Mouse (Mus musculus): ENCODE data around the gene Ldlrad1. TPM values are rescaled to one million over a fixed set of nuclear protein-coding genes. Genes with fewer than 3 reads are reported as not detected.

Gene Ldlrad1
- polyA plus RNA-seq (2015; fragmentation: Nextera tagmentation; extraction: Ambion mirVana) = not detected in 2 replicates

- Histone ChIP-seq H3K4me1 (replicated peaks) (peaks cover 2% of the 10 kb centered on the region; the same call in 1 of the 2 replicates), H3K27me3 (replicated peaks) (no peaks in the 10 kb centered on the region), H3K4me3 (replicated peaks) (no peak within 1 kb of the TSS), H3K36me3 (peaks cover 5% of the 10 kb centered on the region; the same call in 1 of the 2 replicates), H3K9ac (no peak within 1 kb of the TSS), H3K4me2 (replicated peaks) (no peak within 1 kb of the TSS), H3K9me3 (no peaks in the 10 kb centered on the region), H3K27ac (no peak within 1 kb of the TSS)
- no peak for ATAC-seq
- WGBS = 82% methylated on average over 3 of the region's 3 CpGs
Observed at GRCm38 (mm10) chr4:107208880-107209279, at the start of gene Ldlrad1. Gene Ldlrad1, plus strand, starts transcription at chr4:107209180.

GRCm38 (mm10) chr4:107160181-107160580 is 48.8 kb upstream of the Ldlrad1 start:
- WGBS = 93% methylated on average over 8 of the region's 8 CpGs
- Histone ChIP-seq H3K9ac (no peak overlapping the region), H3K4me2 (replicated peaks) (no peak overlapping the region)

DNA sequence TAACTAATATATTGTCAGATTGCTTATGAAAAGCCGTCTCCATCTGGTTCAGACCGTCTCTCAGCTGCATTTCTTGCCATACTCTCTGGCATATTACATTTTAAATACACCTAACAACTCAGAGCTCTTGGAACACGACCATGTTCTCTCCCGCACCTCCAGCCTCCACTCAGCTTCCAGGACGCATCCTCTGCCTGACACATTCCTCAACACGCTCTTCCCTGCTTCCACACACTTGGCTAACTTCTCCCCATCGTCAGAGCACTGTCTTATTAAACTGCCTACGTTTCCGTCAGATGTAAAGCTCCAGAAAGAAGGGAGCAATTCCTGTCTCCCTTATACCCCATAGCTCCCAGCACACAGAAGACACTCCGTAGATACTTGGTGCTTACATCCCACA is 45.6 kb upstream of the Ldlrad1 start:
- Histone ChIP-seq H3K27me3 (replicated peaks) (no peaks in the 10 kb centered on the region), H3K4me3 (replicated peaks) (no peak overlapping the region), H3K9ac (no peak overlapping the region), H3K27ac (no peak overlapping the region), H3K4me2 (replicated peaks) (no peak overlapping the region), H3K9me3 (no peaks in the 10 kb centered on the region), H3K36me3 (peaks cover 3% of the 10 kb centered on the region; the same call in 1 of the 2 replicates), H3K4me1 (replicated peaks) (no peaks in the 10 kb centered on the region)
- 81% methylated on average over 10 of the region's 10 CpGs for WGBS
- ATAC-seq = no peak

More at GRCm38 (mm10) chr4:107160181-107160580, 48.8 kb upstream of the Ldlrad1 start:
- H3K27me3 ChIP-seq (replicated peaks) = no peaks in the 10 kb centered on the region
- H3K36me3 ChIP-seq = peaks cover 3% of the 10 kb centered on the region; the same call in 1 of the 2 replicates
- no peak overlapping the region for H3K27ac ChIP-seq
- no peak for ATAC-seq
- no peaks in the 10 kb centered on the region for H3K9me3 ChIP-seq
- no peak overlapping the region for H3K4me3 ChIP-seq (replicated peaks)
- H3K4me1 ChIP-seq (replicated peaks) = no peaks in the 10 kb centered on the region

GRCm38 (mm10) chr4:107163756-107164587 is 45.0 kb upstream of the Ldlrad1 start:
- Histone ChIP-seq H3K9ac (no peak overlapping the region), H3K4me2 (replicated peaks) (no peak overlapping the region), H3K9me3 (no peaks in the 10 kb centered on the region), H3K27me3 (replicated peaks) (no peaks in the 10 kb centered on the region), H3K36me3 (peaks cover 3% of the 10 kb centered on the region; the same call in 1 of the 2 replicates), H3K4me1 (replicated peaks) (no peaks in the 10 kb centered on the region), H3K4me3 (replicated peaks) (no peak overlapping the region), H3K27ac (no peak overlapping the region)
- 39% methylated on average over 9 of the region's 9 CpGs for WGBS
- ATAC-seq = peak; percentile 61

GRCm38 (mm10) chr4:107166700-107167099 is 42.3 kb upstream of the Ldlrad1 start:
- no peaks in the 10 kb centered on the region for H3K27me3 ChIP-seq (replicated peaks)
- no peaks in the 10 kb centered on the region for H3K9me3 ChIP-seq
- H3K9ac ChIP-seq = no peak overlapping the region
- H3K27ac ChIP-seq = no peak overlapping the region
- H3K4me3 ChIP-seq (replicated peaks) = no peak overlapping the region
- H3K4me1 ChIP-seq (replicated peaks) = no peaks in the 10 kb centered on the region
- H3K36me3 ChIP-seq = peaks cover 3% of the 10 kb centered on the region; the same call in 1 of the 2 replicates
- no peak overlapping the region for H3K4me2 ChIP-seq (replicated peaks)
- 53% methylated on average over 5 of the region's 5 CpGs for WGBS
- ATAC-seq = no peak

- H3K27me3 ChIP-seq (replicated peaks) = no peaks in the 10 kb centered on the region
- no peak for ATAC-seq
Observed at GRCm38 (mm10) chr4:107167798-107168197, 41.2 kb upstream of the Ldlrad1 start.

DNA sequence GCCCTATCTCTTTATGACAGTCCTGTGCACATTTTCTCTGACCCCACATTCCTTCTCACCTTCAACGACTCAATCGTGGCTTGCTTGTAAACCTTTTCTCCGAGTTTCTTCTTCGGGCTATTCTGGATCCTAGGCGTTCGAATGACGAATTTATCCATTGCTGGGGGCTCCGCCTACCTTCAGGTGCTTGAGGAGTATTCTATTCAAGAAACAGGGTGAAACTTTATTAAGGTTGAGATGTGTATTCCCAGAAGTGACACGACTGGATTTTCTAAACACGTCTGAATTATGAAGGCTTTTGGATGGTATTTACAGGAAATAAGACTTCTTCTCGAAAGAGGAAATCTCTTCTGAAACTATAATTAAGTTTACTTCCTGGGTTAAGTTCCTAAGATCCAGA is 31.5 kb upstream of the Ldlrad1 start:
- WGBS = 26% methylated on average over 11 of the region's 11 CpGs
- Histone ChIP-seq H3K27me3 (replicated peaks) (no peaks in the 10 kb centered on the region), H3K4me1 (replicated peaks) (peaks cover 21% of the 10 kb centered on the region), H3K4me3 (replicated peaks) (peak overlapping the region; percentile 86), H3K9me3 (no peaks in the 10 kb centered on the region), H3K9ac (peak overlapping the region; percentile 86), H3K36me3 (peaks cover 2% of the 10 kb centered on the region; the same call in 1 of the 2 replicates), H3K27ac (peak overlapping the region; percentile 99), H3K4me2 (replicated peaks) (peak overlapping the region; percentile 67)
- ATAC-seq = no peak

More at GRCm38 (mm10) chr4:107167798-107168197, 41.2 kb upstream of the Ldlrad1 start:
- Histone ChIP-seq H3K36me3 (peaks cover 7% of the 10 kb centered on the region; the same call in 1 of the 2 replicates), H3K4me3 (replicated peaks) (no peak overlapping the region), H3K9me3 (no peaks in the 10 kb centered on the region), H3K9ac (no peak overlapping the region), H3K27ac (no peak overlapping the region), H3K4me1 (replicated peaks) (no peaks in the 10 kb centered on the region), H3K4me2 (replicated peaks) (no peak overlapping the region)
- 89% methylated on average over 5 of the region's 5 CpGs for WGBS

DNA sequence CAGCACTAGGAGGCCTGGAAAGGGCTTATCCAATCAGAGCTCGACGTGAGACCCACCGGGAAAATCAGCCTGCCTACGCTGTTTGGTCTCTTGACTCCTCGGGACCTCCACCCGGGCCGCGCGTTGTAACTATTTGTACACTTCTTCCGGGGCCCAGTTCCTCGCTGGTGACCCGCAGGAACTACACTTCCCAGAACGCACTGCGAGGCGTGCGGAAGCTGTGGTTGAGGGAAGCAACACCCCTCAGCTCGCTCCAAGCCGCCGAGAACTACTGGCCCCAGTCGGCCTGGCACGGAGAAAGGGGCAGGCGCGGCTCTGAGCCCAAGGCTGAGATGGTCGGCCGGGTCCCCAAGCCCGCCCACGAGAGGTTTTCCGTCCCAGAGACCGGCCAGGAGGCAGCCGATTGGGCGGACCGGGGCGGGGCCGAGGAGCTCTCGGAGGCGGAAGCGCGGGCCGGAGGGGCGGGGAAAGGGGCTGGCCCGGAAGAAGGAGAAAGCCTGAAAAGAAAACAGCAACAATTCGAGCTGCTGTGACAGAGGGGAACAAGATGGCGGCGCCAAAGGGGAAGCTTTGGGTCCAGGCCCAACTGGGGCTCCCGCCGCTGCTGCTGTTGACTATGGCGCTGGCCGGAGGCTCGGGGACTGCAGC is 30.7 kb upstream of the Ldlrad1 start, which contains the start of gene Tmem59:
TSS of gene Tmem59 (plus strand) at position 218 of the 648 bp plus-strand sequence.
- Histone ChIP-seq H3K9ac (peak within 1 kb of the TSS; percentile 86), H3K27me3 (replicated peaks) (no peaks in the 10 kb centered on the region), H3K36me3 (no peaks in the 10 kb centered on the region), H3K27ac (peak within 1 kb of the TSS; percentile 99), H3K4me1 (replicated peaks) (peaks cover 21% of the 10 kb centered on the region), H3K4me3 (replicated peaks) (peak within 1 kb of the TSS; percentile 86), H3K9me3 (no peaks in the 10 kb centered on the region), H3K4me2 (replicated peaks) (peak within 1 kb of the TSS; percentile 67)
- ATAC-seq = peak; percentile 96
- WGBS = under 1% methylated on average over 49 of the region's 49 CpGs

DNA sequence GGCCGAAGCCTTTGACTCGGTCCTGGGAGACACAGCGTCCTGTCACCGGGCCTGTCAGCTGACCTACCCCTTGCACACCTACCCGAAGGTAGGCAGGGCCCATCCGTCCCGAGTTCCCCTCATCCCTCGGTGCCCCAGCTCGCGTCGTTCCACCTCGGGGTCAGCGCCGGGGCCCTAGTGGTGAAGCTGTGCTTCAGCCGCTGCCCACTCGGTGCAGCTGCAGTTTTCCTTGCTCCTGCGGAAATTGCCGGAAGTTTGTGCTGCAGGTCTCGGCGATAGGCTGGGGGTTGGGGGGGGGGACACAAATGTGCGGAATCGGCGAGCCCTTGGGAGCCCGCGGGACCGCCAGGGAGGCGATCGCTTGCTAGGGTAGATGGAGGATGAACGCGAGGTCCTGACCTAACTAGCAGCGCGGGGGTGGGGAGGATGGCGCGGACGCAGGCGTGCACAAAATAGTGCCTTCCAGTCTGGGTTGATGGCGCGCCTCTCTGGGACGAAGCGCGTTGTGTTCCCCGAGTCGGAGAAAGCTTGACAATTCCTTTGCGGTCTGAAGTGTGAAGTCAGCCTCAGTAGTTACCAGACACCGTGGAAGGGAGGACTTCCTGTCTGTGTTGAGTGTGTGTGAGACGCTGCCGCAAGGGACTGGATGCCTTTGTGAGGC is 30.0 kb upstream of the Ldlrad1 start, which contains the start of gene Tceanc2:
TSS of gene Tceanc2 (minus strand) at position 287 of the 661 bp plus-strand sequence.
- H3K4me2 ChIP-seq (replicated peaks) = peak within 1 kb of the TSS; percentile 67
- WGBS = under 1% methylated on average over 47 of the region's 47 CpGs
- peak within 1 kb of the TSS; percentile 99 for H3K27ac ChIP-seq
- H3K4me3 ChIP-seq (replicated peaks) = peak within 1 kb of the TSS; percentile 86
- H3K9me3 ChIP-seq = no peaks in the 10 kb centered on the region
- H3K27me3 ChIP-seq (replicated peaks) = no peaks in the 10 kb centered on the region
- H3K9ac ChIP-seq = peak within 1 kb of the TSS; percentile 86
- H3K36me3 ChIP-seq = no peaks in the 10 kb centered on the region
- peak; percentile 64 for ATAC-seq
- H3K4me1 ChIP-seq (replicated peaks) = peaks cover 21% of the 10 kb centered on the region

- WGBS = 2% methylated on average over 8 of the region's 8 CpGs
- Histone ChIP-seq H3K4me2 (replicated peaks) (peak overlapping the region; percentile 59), H3K9ac (peak overlapping the region; percentile 86), H3K36me3 (no peaks in the 10 kb centered on the region), H3K27me3 (replicated peaks) (no peaks in the 10 kb centered on the region), H3K4me1 (replicated peaks) (peaks cover 21% of the 10 kb centered on the region), H3K9me3 (no peaks in the 10 kb centered on the region), H3K4me3 (replicated peaks) (peak overlapping the region; percentile 86), H3K27ac (peak overlapping the region; percentile 99)
- ATAC-seq = no peak
Observed at GRCm38 (mm10) chr4:107179561-107179960, 29.4 kb upstream of the Ldlrad1 start.

DNA sequence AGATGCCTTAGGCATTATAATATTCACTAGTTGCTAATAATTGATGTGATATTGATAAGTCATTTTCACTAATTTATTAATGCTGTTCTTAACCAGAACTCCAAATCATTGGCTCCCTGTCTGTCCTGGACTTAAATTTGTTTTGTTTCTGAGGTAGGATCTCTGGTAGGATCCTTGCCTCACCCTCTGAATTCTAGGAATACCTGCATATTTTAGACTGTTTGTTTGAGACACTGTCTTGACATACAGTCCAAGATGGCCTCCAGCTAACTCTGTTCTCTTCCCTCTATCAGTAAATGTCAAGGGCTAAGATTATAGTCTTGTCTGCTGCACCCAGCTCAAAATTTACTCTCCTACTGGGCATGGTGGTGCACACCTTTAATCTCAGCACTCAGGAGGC is 28.2 kb upstream of the Ldlrad1 start:
- Histone ChIP-seq H3K27ac (no peak overlapping the region), H3K27me3 (replicated peaks) (no peaks in the 10 kb centered on the region), H3K4me2 (replicated peaks) (no peak overlapping the region), H3K9ac (no peak overlapping the region), H3K9me3 (no peaks in the 10 kb centered on the region), H3K4me3 (replicated peaks) (no peak overlapping the region), H3K36me3 (no peaks in the 10 kb centered on the region), H3K4me1 (replicated peaks) (peaks cover 21% of the 10 kb centered on the region)
- no peak for ATAC-seq

- Histone ChIP-seq H3K4me2 (replicated peaks) (no peak overlapping the region), H3K27me3 (replicated peaks) (no peaks in the 10 kb centered on the region), H3K27ac (no peak overlapping the region), H3K4me3 (replicated peaks) (no peak overlapping the region), H3K4me1 (replicated peaks) (peaks cover 19% of the 10 kb centered on the region), H3K9me3 (no peaks in the 10 kb centered on the region), H3K36me3 (0 out of 2 replicates have a peak, but pooled peaks cover 4% of the 10 kb centered on the region), H3K9ac (no peak overlapping the region)
- ATAC-seq = no peak
- WGBS = 82% methylated on average over 6 of the region's 6 CpGs
Observed at GRCm38 (mm10) chr4:107181866-107182265, 27.1 kb upstream of the Ldlrad1 start.

Data from intestine, embryonic 15.5 days (tissue).